Mouse (Mus musculus) right cerebral cortex, postnatal 14 days (tissue): ENCODE measurements around the gene Capzb.

Experiments
- DNase-seq: peaks from one replicate; pipeline ENCODE4 v3.0.0; 2022

Capzb gene

DNA sequence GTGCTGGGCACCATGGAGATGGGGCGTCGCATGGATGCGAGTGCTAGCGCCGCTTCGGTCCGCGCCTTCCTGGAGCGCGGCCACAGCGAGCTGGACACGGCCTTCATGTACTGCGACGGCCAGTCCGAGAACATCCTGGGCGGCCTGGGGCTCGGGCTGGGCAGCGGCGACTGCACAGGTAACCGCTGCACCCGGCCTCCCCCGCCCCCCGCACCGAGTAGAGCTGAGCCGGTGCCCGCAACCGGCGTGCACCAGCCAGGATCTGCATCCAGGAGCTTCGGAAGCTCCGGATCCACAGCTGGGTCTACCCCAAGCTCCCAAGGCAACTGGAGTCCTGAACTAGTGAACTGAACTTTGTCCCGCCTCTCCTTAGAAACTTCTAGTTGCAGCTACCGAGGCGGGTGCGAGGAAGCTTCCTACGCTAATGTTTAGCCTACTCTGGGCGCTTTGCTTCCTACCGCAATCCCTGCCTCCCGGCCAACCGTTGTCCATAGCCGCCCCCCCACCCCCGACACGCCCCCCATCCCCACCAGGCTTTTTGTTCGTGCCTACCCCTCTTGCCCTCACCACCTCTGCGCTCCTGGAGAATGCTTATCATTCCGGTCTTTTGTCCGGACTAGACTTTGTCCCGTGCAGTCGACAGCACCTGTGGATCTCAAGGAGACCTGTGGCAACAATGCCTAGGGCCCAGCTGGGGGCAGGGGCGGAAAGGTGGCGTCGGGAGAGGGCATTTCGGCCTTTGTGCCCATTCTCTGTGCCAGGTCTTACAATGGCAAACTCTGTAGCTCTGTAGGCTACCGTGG lies 118.4 kb downstream of the Capzb start:
- DNase-seq = no peak

DNA sequence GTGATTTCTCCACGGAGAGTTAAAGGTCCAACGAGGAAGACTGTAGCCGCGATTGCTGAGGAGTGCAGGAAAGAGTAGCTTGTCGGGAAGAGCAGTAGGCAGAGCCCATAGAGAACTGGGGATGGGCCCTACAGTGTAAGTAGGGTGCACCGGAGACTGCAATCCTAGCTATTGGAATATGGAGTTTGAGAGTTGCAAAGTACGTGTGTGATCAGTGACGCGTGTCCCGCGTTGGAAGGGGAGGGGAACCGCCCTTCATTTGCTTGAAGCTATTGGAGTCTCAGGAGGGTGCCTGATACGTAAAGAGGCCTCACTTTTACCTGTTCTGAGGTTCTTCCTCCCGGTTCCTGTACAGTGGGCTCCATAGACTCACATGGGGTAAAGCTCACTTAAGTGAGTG lies 119.0 kb downstream of the Capzb start:
- DNase-seq = no peak

DNA sequence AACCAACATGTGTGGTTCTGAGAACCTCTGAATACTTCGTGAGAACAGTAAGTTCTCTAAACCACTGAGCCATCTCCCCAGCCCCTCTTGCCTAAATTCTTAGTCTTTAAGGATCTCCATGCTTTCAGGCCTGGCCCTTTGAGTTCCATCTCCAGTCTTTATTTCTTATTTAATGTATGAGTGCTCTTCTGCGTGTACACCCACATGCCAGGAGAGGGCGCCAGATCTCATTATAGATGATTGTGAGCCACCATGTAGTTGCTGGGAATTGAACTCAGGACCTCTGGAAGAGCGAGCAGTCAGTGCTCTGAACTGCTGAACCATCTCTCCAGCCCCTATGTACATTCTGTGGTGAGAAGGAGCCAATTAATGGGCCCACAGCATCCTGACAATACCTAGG lies 119.9 kb downstream of the Capzb start:
- no peak for DNase-seq

DNA sequence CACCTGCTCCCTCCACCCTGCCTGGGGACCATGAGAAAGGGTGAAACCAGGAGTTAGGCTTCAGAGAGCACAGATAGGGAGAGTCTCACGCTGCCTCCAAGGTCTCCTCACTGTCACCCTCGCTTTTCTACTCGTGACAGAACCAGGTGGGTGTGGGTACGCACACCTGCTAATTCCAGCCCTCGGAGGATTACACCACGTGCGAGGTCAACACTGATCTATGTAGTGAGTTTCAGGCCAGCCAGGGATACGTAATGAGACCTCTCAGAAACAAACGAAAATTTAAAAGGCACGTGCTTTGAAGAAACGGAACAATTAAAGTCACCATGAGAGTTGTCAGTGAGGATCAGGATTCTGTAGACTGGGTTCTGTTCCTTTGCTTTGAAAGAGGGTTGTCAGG lies 125.8 kb downstream of the Capzb start:
- no peak for DNase-seq

DNA sequence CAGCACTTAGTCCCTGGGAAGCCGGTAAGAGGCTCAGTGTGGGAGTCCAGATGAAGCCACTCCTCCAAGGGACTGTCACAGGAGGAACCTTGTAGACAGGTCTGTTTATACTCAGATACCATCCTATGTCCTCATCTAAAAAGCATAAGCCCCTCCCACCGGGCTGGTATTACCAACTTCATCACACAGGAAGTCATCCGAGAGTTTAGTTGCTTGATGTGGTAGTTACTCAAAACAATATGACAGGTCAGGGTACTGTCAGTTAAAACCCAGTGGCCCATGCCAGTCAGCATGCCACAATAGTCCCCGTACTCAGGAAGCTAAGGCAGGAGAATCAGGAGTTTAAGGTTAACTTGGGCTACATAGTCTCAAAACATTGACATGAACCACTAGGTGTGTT lies 127.0 kb downstream of the Capzb start:
- no peak for DNase-seq

DNA sequence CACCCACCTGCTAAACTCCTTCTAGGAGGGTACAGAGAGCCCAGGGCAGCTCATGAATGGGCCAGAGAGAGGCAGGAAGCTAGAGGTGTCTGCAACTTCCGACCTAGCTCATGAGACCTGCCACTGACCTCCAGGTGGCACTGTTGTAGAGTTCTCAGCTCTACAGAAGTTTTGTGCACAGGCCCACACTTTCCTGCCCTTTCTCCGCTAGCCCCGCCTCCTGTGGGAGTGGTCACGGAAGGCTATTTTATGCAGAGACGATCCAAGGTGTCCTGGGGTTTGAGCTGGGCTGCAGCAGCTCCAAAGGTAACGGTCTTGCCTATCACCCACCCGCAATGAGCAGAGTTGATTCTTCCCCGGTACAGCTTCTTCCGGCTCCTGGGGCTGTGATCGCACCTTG lies 137.9 kb downstream of the Capzb start:
- DNase-seq = peak; percentile 31

DNA sequence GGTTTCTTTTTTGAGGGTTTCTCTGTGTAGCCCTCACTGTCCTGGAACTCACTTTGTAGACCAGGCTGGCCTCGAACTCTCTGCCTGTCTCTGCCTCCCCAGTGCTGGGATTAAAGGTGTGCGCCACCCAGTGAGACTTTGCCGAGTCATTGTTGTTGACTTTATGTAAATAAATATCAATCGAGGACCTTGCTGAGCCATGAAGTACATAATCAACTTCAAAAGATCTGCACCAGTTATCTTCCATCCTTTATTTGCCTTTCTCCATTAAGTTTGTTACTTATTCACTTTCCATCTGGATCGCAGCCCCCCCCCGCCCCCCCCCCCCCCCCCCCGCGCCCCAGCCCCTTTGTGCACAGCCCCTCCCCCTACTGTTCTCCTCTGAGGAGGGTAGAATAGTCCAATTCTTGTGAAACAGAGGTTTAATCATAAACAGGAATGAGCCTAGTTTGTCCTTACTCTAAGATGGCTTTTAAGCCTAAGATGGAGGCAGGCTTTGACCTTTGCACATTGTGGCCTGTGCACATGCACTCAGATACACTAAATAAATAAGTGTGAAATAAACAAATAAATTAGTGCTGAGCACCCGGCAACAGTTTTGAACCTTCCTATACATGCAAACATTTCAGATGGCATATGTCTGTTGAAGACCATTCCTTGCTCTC lies 142.1 kb downstream of the Capzb start:
- DNase-seq = no peak

DNA sequence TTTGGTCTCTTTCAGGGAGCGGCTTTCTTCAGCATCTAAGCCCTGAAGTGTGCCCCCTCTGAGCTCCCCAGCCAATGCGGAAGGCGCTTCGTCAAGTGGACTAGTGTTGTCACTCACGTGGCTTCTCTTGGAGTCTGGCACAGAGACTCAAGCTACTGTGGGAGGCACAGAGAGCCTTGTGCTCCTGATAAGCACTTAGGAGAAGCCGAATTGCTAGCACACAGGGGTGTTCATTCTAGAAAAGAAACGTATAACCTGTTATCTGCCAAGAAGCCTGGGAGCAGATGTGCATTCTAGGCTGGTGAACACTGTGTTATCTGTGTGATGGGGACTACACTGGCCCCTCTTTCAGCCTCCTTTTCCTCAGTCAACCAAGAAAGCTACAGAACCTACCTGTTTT lies 142.8 kb downstream of the Capzb start:
- no peak for DNase-seq

DNA sequence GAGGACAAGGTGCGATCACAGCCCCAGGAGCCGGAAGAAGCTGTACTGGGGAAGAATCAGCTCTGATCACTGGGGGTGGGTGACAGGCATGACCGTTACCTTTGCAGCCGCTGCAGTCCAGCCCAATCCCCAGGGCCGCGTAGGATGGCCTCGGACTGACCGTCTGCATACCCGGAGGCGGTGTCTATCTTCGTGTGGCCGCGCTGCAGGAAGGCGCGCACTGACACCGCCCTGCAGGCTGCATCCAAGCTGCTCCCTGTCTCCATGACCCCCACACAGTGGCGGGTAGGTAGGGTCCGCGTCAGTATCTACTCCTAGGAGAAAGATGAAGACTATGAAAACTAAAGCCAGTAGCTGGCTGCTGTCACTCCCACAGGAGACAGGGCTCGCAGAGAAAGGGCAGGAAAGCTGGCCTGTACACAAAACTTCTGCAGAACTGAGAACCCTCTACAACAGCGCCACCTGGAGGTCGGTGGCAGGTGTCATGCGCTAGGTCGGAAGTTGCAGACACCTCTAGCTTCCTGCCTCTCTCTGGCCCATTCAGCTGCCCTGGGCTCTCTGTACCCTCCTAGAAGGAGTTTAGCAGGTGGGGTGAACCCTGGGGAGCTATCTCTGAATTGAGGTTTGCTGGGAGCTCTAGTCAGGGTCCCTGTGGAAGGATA lies 144.3 kb downstream of the Capzb start:
- peak; percentile 78 for DNase-seq

DNA sequence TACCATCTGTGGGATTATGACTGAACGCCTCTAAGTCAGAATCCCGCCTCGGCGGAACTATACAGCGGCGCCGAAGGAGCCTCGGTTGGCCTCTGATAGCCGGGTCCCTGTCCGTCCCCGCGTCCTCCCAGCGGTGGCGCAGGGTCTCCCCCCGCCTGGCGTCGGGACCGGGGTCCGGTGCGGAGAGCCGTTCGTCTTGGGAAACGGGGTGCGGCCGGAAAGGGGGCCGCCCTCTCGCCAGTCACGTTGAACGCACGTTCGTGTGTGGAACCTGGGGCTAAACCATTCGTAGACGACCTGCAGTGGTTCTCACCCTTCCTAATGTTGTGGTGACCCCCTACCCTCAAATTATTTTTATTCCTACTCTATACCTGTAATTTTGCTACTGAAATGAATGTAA lies 145.4 kb downstream of the Capzb start:
- no peak for DNase-seq

DNA sequence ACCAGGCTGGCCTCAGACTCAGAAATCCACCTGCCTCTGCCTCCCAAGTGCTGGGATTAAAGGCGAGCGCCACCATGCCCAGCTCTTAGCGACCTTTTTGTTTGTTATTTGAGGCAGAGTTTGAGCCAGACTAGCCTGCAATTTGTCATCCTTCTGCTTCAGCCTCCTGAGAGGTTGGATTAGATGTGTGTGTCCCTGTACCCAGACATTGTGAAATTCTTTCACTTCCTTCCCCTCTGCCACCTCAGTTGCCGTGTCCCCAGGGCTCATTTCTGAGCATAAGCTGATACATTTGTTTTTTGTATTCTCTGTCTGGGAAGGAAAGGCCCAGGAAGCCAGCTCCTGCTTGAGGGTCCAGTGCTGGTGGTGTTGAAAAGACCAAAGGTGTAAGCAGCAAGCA lies 148.1 kb downstream of the Capzb start:
- no peak for DNase-seq
